Mouse (Mus musculus) gastrocnemius, postnatal 25 days (tissue): ENCODE data around the gene 1700021F07Rik. TPM values are rescaled to one million over a fixed set of nuclear protein-coding genes. Genes with fewer than 3 reads are reported as not detected.

ENCODE experiments used
- DNase-seq: peaks from one replicate; pipeline ENCODE4 v3.0.0; 2022
- total RNA-seq, 2 experiments: library from RNA; stranded (reverse); gene quantifications; 1 replicate in 1 of 2; 2 replicates in 1 of 2; pipeline ENCODE4 v1.2.3; 2021

1700021F07Rik gene
- total RNA-seq, 2 experiments from 2014 or later, result not detected

- DNase-seq, result no peak
These were observed 41.0 kb downstream of the 1700021F07Rik start for GRCm38 (mm10) chr2:173563336-173563735.

- no peak for DNase-seq
These were observed 41.8 kb downstream of the 1700021F07Rik start for GRCm38 (mm10) chr2:173564179-173564578.

Other genes with a start within 250 kb of the 1700021F07Rik start
- gene Pmepa1, start 246.1 kb upstream of the 1700021F07Rik start, total RNA-seq, result 10 to 100 TPM; 18.2 to 19.2 TPM
- gene Ankrd60, start 55.8 kb downstream of the 1700021F07Rik start, total RNA-seq, result not detected
- 10 to 100 TPM; 21.0 to 21.8 TPM for gene Rab22a, start 137.2 kb downstream of the 1700021F07Rik start, total RNA-seq
- gene 1700010B08Rik, start 196.8 kb downstream of the 1700021F07Rik start, total RNA-seq, result not detected
- 100 to 1,000 TPM; 149 to 155 TPM for gene Vapb, start 214.9 kb downstream of the 1700021F07Rik start, total RNA-seq